Mouse (Mus musculus) forebrain, postnatal 0 days (tissue): ENCODE data around the gene Galnt2. TPM values are rescaled to one million over a fixed set of nuclear protein-coding genes. Genes with fewer than 3 reads are reported as not detected.
A peak's percentile ranks its signal among the peaks of the same experiment; 100 is the strongest.

Experiments
- ATAC-seq: fragments of 200-750 bp; cut with Nextera tagmentation; 2 replicates; pipeline ENCODE4 v1.8.0; 2017; ENCODE audit warnings: mild to moderate bottlenecking, moderate library complexity
- DNase-seq: peaks from one replicate; pipeline ENCODE4 v3.0.0-alpha.2; 2015
- H3K27ac ChIP-seq: fragments of 300-500 bp; sonication (generic); 2 replicates; pipeline ENCODE4 v1.5.1; 2014; ENCODE audit warnings: low read depth, mild to moderate bottlenecking, antibody characterized with exemption, low read length, moderate library complexity, mixed read lengths
- H3K27me3 ChIP-seq: fragments of 300-500 bp; sonication (generic); 2 replicates; pipeline ENCODE4 v1.6.1; 2014; ENCODE audit warnings: mild to moderate bottlenecking, low read length, mixed read lengths; ENCODE audit not compliant: insufficient read depth
- H3K36me3 ChIP-seq: fragments of 300-500 bp; sonication (generic); 2 replicates; pipeline ENCODE4 v1.6.1; 2014; ENCODE audit warnings: mild to moderate bottlenecking, moderate library complexity; ENCODE audit not compliant: insufficient read depth
- H3K4me1 ChIP-seq: fragments of 300-500 bp; sonication (generic); 2 replicates; pipeline ENCODE4 v1.6.1; 2014; ENCODE audit warnings: antibody characterized with exemption; ENCODE audit not compliant: insufficient read depth
- H3K4me2 ChIP-seq: fragments of 300-500 bp; sonication (generic); 2 replicates; pipeline ENCODE4 v1.6.1; 2014; ENCODE audit warnings: low read depth, mild to moderate bottlenecking, moderate library complexity
- H3K4me3 ChIP-seq: fragments of 300-500 bp; sonication (generic); 2 replicates; pipeline ENCODE4 v1.5.1; 2014; ENCODE audit warnings: low read depth, low read length, mixed read lengths
- H3K9ac ChIP-seq: fragments of 300-500 bp; sonication (generic); 2 replicates; pipeline ENCODE4 v1.6.1; 2014; ENCODE audit warnings: mild to moderate bottlenecking
- H3K9me3 ChIP-seq: fragments of 300-500 bp; sonication (generic); 2 replicates; pipeline ENCODE4 v1.6.1; 2016; ENCODE audit warnings: low read length
- CTCF ChIP-seq: sonication (generic); IDR thresholded peaks from 2 replicates; pipeline ENCODE4 v1.5.1; 2016; ENCODE audit warnings: antibody characterized with exemption, control low read depth, low read depth
- WGBS: fragments of 180-500 bp; shearing (Covaris S2); extraction: QIAGEN DNeasy Blood & Tissue Kit; methylation state at CpG from one replicate; pipeline ENCODE4 v1.1.7; 2014; 5-methylcytosine and 5-hydroxymethylcytosine counted together
- polyA plus RNA-seq: library from polyadenylated mRNA; unstranded; fragments of >200 nt; fragmentation: Nextera tagmentation; extraction: Ambion mirVana; gene quantifications from 2 replicates; pipeline ENCODE4 v1.2.1, GENCODE M21; 2015
- total RNA-seq: library from RNA; depleted of rRNA; stranded (reverse); fragments of >200 nt; gene quantifications from 2 replicates; pipeline ENCODE4 v1.2.3, GENCODE M21; 2014

Gene Galnt2
- total and polyA plus RNA-seq, 2 experiments from 2014 or later = 55.5 to 63.1 TPM

- H3K9ac ChIP-seq = no peak overlapping the region
- no peak overlapping the region; the same call in 1 of the 2 replicates for H3K27ac ChIP-seq
- no peak overlapping the region for H3K4me2 ChIP-seq
- H3K27me3 ChIP-seq = no peaks in the 10 kb centered on the region
- 42% methylated on average over 13 of the region's 13 CpGs for WGBS
- TF ChIP-seq CTCF = no peak
- H3K36me3 ChIP-seq = no peaks in the 10 kb centered on the region
- DNase-seq = peak; percentile 69
- H3K9me3 ChIP-seq = no peaks in the 10 kb centered on the region
- ATAC-seq = peak; percentile 85
- no peak overlapping the region for H3K4me3 ChIP-seq
- H3K4me1 ChIP-seq = no peaks in the 10 kb centered on the region
These were observed 27.1 kb upstream of the Galnt2 start for GRCm38 (mm10) chr8:124204001-124204601.

- Histone ChIP-seq H3K9me3 (no peaks in the 10 kb centered on the region), H3K9ac (no peak overlapping the region), H3K4me2 (no peak overlapping the region), H3K27me3 (no peaks in the 10 kb centered on the region), H3K36me3 (no peaks in the 10 kb centered on the region), H3K4me1 (no peaks in the 10 kb centered on the region), H3K27ac (no peak overlapping the region), H3K4me3 (no peak overlapping the region)
- no peak for TF ChIP-seq CTCF
- no peak for ATAC-seq
- WGBS = 73% methylated on average over 2 of the region's 2 CpGs
- DNase-seq = no peak
These were observed 19.0 kb upstream of the Galnt2 start for GRCm38 (mm10) chr8:124212148-124212547.

DNA sequence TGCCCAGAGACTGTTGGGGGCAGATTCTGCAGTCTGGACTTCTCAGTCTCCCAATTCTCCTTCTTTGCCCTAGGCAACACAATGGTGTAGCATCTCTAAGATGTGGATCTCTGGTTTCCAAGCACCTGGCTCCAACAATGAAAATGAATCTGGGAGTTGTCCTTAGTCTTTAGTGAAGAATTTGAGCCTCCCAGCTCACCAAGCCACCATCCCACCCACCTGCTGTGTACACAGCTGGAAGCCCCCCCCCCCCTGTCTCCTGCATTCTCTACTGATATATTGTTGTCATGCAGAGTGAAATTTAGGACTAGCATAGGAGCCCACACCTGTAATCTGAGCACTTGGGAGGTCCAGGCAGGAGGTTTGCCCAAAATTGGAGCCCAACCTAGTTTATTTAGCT, 14.2 kb upstream of the Galnt2 start:
- Histone ChIP-seq H3K27me3 (no peaks in the 10 kb centered on the region), H3K4me3 (no peak overlapping the region), H3K9ac (no peak overlapping the region), H3K9me3 (no peaks in the 10 kb centered on the region), H3K4me1 (no peaks in the 10 kb centered on the region), H3K36me3 (no peaks in the 10 kb centered on the region), H3K27ac (no peak overlapping the region), H3K4me2 (no peak overlapping the region)
- no peak for TF ChIP-seq CTCF
- no peak for DNase-seq
- ATAC-seq = no peak

DNA sequence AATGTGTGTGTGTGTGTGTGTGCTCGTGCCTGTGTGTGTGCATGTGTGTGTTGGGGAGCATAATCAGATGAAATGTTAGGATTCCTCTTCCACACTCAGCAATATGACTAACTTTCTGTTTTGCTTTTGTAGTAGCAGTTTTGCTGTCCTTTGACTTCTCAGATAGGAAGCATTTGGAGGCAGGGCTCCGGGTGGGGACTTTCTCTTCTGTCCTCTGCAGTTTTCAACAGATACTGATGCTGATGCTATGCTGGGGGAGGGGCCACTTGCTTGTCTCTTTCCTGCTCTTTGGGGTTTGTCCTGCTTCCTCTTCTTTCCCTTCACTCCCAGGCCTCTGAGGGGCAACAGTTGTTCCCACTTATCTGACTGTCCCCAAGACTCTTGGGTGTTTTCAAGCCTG, 1.3 kb upstream of the Galnt2 start:
- Histone ChIP-seq H3K27ac (no peak overlapping the region), H3K4me3 (no peak overlapping the region), H3K36me3 (no peaks in the 10 kb centered on the region), H3K4me1 (peaks cover 22% of the 10 kb centered on the region), H3K9me3 (no peaks in the 10 kb centered on the region), H3K9ac (no peak overlapping the region), H3K27me3 (no peaks in the 10 kb centered on the region), H3K4me2 (no peak overlapping the region)
- WGBS = 75% methylated on average over 2 of the region's 2 CpGs
- DNase-seq (no peak), ATAC-seq (no peak)
- TF ChIP-seq CTCF = no peak

- ATAC-seq = no peak
These were observed 555 bp upstream of the Galnt2 start for GRCm38 (mm10) chr8:124230496-124231175.

DNA sequence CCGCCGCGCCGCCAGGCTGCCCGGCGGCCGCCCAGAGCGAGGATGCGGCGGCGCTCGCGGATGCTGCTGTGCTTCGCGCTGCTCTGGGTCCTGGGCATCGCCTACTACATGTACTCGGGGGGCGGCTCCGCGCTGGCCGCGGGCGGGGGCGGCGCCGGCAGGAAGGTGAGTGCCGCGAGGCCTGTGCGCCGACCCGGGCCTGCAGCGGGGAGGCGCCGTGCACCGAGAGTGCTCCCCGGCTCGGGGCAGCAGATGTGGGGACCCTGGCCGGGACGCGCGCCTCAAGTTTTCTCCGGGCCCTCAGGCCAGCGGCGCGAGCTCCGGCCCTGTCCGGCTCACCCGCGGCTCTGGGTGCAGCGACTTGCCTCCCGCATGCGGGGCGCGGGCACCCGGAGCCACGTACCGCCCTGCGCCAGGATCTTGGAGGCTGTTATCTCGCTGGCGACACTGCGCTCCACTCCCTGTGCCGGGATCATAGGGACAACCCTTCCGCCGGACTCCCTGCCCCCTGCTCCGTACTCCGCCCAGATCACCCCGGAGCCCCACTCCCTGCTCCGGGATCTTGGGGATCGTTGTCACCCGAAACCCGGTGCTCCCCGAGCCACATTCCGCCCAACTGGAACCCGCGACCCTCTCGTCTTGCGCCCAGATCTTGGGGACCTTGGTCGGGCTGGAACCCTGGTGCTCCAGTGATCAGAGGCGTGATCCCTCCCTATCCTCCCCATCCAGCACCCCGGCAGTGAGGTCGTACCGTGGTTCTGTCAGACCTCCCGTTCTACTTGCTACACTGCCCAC, 491 bp downstream of the Galnt2 start:
- peaks cover 23% of the 10 kb centered on the region for H3K4me1 ChIP-seq
- peak overlapping the region; percentile 89 for H3K4me3 ChIP-seq
- no peaks in the 10 kb centered on the region for H3K27me3 ChIP-seq
- peak overlapping the region; percentile 76 for H3K27ac ChIP-seq
- H3K4me2 ChIP-seq = peak overlapping the region; percentile 79
- H3K36me3 ChIP-seq = no peaks in the 10 kb centered on the region
- TF ChIP-seq CTCF = no peak
- peak; percentile 80 for ATAC-seq
- no peaks in the 10 kb centered on the region for H3K9me3 ChIP-seq
- peak; percentile 19 for DNase-seq
- 2% methylated on average over 82 of the region's 83 CpGs for WGBS
- H3K9ac ChIP-seq = peak overlapping the region; percentile 73

More at GRCm38 (mm10) chr8:124230496-124231175, 555 bp upstream of the Galnt2 start:
- Histone ChIP-seq H3K27ac (peak overlapping the region; percentile 54; the same call in 1 of the 2 replicates), H3K36me3 (no peaks in the 10 kb centered on the region), H3K27me3 (no peaks in the 10 kb centered on the region), H3K4me3 (peak overlapping the region; percentile 89), H3K4me1 (peaks cover 23% of the 10 kb centered on the region), H3K9me3 (no peaks in the 10 kb centered on the region), H3K4me2 (peak overlapping the region; percentile 79), H3K9ac (peak overlapping the region; percentile 73)
- WGBS = 52% methylated on average over 8 of the region's 8 CpGs
- DNase-seq = no peak
- TF ChIP-seq CTCF = no peak

DNA sequence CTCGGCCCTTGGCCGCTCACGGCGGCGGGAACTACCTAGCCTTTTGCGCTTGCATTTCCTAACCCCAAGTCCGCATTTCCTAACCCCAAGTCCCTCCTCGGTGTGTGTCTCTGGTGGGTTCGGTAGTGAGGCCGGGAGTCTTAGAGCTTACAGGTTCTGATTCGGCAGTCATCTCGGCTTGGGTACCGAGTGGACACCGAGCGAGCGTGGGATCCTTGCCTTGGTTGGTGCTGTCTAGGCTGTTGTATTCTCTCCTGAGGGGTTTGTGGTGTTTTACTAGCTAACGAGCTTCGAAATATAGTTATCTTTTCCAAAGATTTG, 1.0 kb downstream of the Galnt2 start:
- ATAC-seq (no peak), DNase-seq (peak; percentile 27)
- 4% methylated on average over 18 of the region's 18 CpGs for WGBS
- Histone ChIP-seq H3K27me3 (no peaks in the 10 kb centered on the region), H3K4me2 (peak overlapping the region; percentile 79), H3K9ac (peak overlapping the region; percentile 73), H3K4me3 (peak overlapping the region; percentile 89), H3K4me1 (peaks cover 23% of the 10 kb centered on the region), H3K27ac (peak overlapping the region; percentile 16), H3K9me3 (no peaks in the 10 kb centered on the region), H3K36me3 (no peaks in the 10 kb centered on the region)
- no peak for TF ChIP-seq CTCF
